Mouse (Mus musculus) layer of hippocampus, adult 2 months (tissue): ENCODE measurements around the gene Herc3. TPM values are rescaled to one million over a fixed set of nuclear protein-coding genes. Genes with fewer than 3 reads are reported as not detected.
A peak's percentile ranks its signal among the peaks of the same experiment; 100 is the strongest.

Experiments used
- DNase-seq, 2 experiments: peaks; one replicate each; pipeline ENCODE4 v3.0.0; 2022; ENCODE audit warnings: low spot score in 2 of 2
- H3K27ac ChIP-seq: fragments of 200-600 bp; 2 replicates; pipeline ENCODE4 v1.8.1; 2022
- H3K4me3 ChIP-seq: fragments of 200-600 bp; 2 replicates; pipeline ENCODE4 v1.8.1; 2022; ENCODE audit warnings: mild to moderate bottlenecking
- CTCF ChIP-seq: fragments of 200-600 bp; conservative IDR thresholded peaks from 2 replicates; pipeline ENCODE4 v1.8.1; 2022; ENCODE audit warnings: antibody characterized with exemption, mild to moderate bottlenecking, moderate library complexity
- total RNA-seq, 2 experiments: library from RNA; stranded (reverse); gene quantifications; 2 replicates each; pipeline ENCODE4 v1.2.3; 2021

Herc3 gene
- total RNA-seq, 2 experiments from 2014 or later, result 245 to 249 TPM

DNA sequence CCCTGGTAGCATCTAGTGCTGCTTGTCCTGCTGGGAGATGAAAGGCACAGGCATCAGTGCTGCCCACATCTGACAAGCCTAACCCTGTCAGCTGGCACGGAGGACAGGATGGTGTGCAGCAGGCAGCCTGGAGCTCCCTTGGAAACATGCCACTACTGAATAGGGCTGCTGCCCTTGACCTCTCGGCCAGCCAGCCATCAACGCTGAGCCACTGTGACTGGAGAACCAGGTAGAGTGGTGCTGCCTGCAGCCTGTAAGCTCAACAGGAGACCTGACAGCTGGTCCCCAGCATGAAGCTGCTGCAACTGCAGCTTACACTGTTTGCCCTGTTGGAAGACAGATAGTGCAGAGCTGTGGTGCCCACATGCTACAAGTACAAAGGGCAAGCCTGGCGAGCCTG is 48.3 kb downstream of the Herc3 start:
- Histone ChIP-seq H3K27ac (peak overlapping the region; percentile 19; the same call in 1 of the 2 replicates), H3K4me3 (no peak overlapping the region)
- DNase-seq, result no peak
- TF ChIP-seq CTCF, result no peak

DNA sequence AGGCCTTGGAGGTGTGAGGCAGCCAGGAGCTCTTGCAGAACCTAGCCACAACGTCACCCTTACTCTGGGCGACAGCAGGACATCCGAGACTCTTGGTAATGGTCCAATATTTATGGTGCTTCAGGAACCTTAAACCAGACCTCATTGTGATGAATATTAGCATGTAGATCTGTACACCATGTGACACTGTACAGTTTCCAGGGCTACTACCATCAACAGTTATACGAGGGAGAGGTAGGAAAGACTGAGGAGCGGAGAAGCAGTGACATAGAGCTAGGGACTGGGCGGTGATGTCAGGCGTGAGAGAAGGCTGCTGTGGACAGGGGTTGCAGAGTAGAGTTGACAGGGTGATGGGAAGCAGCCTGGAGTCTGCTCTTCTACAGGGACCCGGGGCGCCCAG is 48.7 kb downstream of the Herc3 start:
- TF ChIP-seq CTCF, result no peak
- Histone ChIP-seq H3K4me3 (no peak overlapping the region), H3K27ac (no peak overlapping the region)

DNA sequence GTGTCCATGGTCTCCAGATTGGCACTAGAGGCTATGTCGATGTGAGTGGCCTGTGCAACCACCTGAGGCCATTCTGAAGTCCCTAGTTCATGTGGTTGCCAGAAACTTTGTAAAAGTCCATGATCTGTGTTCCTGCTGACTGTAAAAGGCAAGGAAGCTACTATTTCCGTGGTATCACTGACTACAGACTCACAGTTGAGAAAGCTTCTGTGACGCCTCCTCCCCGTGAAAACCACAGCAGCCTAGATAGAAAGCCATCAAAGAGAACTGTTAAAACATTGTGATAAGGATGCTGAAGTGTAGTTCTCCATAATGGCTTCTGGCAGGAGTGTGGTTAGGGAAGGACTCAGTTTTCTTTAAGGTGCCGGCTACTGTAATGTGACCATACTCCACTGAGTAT is 49.6 kb downstream of the Herc3 start:
- no peak for DNase-seq
- no peak overlapping the region for H3K4me3 ChIP-seq
- TF ChIP-seq CTCF, result no peak
- H3K27ac ChIP-seq, result no peak overlapping the region

More for the DNA sequence above, 48.7 kb downstream of the Herc3 start:
- DNase-seq, result no peak

DNA sequence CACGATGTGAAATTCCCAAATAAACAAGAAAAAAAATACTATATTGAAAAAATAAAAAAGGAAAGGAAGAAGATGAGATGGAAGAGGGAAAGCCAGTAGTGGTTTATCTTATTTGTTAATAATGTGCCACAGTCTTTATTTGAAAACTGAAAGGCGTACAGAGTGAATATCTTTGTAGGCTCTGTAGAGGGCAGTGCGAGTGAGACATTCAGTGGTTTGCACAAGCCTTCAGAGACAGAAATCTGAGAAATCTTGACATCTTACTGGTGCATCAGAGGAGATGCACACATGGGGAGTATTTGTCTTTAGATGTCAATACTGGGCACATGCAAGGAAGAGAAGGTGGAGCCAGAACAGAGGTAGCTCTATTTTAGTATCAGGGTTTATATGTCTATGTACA is 50.1 kb downstream of the Herc3 start:
- H3K4me3 ChIP-seq, result no peak overlapping the region
- no peak overlapping the region for H3K27ac ChIP-seq
- TF ChIP-seq CTCF, result peak; percentile 69
- no peak for DNase-seq

DNA sequence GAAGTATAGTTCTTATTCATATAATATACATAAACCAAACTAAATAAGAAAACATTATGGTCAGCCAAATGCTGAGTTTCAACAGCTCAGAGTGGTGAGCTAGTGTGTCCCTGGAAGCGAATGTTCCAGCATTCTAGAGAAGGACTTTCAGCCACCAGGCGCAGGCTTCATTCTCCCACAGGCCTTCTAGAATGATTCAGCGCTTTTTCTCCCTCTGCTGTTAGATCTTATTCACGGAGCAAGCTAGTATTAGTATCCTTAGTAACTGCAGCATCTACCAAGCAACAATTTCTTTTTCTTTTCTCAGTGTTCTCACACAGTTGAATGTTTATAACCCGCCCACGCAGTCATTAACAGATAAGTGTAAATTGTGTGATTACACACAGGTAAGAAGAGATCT is 51.0 kb downstream of the Herc3 start:
- TF ChIP-seq CTCF, result peak; percentile 50
- no peak for DNase-seq
- no peak overlapping the region for H3K4me3 ChIP-seq
- H3K27ac ChIP-seq, result peak overlapping the region; percentile 54

DNA sequence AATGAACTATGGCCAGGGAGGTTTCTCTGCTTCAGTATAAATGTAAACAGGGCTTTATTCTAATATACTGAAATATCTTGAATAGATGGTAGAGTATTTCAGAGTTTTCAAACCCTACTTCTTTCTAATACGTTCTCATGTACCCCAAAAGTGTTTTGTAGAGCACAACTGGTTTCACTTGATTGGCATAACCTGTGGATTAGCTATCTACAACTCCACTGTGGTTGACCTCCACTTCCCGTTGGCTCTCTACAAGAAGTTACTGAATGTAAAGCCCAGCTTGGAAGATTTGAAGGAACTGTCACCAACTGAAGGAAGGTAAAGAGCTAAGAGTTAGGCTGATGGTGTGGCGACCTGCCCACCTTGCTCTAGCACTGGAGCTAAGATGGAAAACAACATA is 58.7 kb downstream of the Herc3 start:
- TF ChIP-seq CTCF, result no peak
- no peak for DNase-seq
- H3K4me3 ChIP-seq, result no peak overlapping the region
- no peak overlapping the region for H3K27ac ChIP-seq

DNA sequence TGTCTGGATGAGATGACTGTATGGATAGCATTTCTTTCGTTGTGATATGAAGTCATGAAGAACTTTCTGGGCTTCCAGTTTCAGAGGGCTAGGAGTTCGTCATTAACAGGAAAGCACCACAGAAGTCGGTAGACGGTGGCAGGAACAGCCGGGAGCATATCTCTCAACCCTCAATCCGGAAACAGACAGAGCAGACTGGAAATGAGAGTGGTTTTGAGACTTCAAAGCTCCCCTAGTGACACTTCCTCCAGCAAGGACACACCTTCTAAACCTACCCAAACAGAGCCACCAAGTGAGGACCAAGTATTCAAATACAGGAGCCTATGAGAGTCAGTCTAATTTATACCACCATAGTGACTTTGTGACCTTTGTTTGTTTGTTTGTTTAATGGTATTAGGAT is 62.0 kb downstream of the Herc3 start:
- Histone ChIP-seq H3K27ac (no peak overlapping the region), H3K4me3 (no peak overlapping the region)
- DNase-seq, result no peak
- TF ChIP-seq CTCF, result no peak

DNA sequence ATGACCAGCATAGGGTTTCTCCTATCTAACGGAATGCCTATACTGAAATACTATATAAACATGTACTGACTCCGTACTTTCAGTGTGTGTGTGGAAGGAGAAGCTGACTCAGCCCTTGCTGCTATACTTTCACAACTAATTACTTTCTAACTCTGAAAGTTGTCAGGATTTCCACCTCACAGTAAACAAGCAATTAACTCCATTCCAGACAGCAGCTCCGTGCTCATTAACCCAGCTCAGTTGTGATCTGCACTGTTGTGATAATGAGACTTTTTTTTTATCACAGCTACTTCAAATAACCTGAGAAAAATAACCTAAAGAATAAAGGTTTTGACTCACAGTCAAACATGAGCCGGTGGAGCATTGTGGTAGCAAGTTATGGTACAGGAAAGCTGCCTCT is 63.7 kb downstream of the Herc3 start:
- Histone ChIP-seq H3K27ac (no peak overlapping the region), H3K4me3 (no peak overlapping the region)
- no peak for DNase-seq
- no peak for TF ChIP-seq CTCF

DNA sequence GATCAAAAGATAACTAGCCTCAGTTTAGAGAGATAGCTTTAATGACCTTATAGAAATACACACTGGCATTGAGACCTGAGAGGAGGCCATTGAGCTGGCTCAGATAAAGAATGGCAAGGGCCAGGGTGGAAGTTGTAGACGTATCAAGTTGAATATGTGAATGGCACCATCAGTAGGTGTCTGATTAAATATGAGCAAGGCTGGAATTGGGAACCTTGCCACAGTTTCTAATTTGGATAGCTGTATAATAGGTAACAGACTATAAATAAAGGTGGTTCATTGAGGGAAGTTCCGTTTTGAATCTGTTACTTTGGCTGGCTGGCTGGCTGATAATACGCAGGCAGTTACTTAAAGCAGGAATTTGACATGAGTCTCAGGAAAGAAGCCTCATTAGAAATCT is 65.4 kb downstream of the Herc3 start:
- no peak for TF ChIP-seq CTCF
- DNase-seq, result no peak
- H3K4me3 ChIP-seq, result no peak overlapping the region
- no peak overlapping the region for H3K27ac ChIP-seq

DNA sequence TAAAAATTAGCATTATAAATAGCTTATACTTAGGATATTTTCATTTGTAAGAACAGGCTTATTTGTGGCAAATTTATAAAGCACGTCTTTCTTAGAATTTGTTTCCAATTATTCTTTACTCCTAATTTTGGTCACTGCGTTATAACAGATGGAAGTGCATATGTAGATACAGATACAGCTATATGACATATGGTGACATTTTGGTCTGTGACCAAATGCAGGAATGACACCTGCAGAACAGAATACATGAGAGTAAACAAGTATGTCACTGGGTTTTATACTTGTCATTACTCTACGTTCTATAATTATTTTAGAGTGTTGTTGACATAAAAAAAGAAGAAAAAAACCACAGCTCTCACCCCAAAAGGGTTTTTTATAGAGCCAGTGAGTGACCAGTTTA is 67.8 kb downstream of the Herc3 start:
- TF ChIP-seq CTCF, result no peak
- H3K27ac ChIP-seq, result 0 out of 2 replicates have a peak overlapping the region, but pooled peaks have one; percentile 32
- no peak overlapping the region for H3K4me3 ChIP-seq
- DNase-seq, result peak in 1 of 2 experiments; percentile 27

DNA sequence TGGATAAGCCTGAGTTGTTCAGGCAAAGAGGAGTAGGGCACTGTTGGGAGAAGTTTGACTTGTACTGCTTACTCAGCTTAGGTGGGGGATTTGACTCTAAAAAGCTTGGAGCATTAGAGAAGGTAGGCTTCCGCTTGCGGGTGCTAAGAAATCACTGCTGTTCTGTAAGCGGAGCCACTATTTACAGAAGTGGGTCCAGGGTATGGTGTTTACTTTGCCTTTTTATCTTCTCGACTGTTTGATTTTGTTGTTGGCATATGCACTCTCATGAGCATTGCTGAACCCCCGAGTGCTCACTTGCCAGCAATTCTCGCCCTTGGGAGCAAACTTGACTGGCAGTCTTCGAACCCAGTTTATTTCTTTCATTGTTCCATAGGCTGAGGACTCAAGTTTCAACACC is 69.3 kb downstream of the Herc3 start:
- TF ChIP-seq CTCF, result no peak
- Histone ChIP-seq H3K27ac (no peak overlapping the region), H3K4me3 (no peak overlapping the region)
- no peak for DNase-seq

DNA sequence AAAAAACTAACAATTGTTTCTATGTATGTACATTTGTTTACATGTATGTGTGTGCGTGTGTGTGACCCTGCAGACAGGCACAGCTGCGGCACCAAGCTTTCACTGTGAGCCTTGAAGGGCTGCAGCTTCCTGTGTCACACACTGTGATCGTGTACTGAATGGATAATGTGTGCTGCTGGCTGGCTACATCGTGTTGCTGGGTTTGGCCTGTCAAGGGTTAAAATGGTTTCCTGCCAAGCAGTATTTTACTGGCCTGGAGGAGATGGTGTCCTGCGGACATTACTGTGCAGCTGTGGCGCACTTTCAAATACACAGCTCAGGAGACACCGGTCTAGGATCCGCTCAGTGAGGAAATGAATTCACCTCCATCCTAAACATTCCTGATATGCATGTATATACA is 71.9 kb downstream of the Herc3 start:
- Histone ChIP-seq H3K27ac (peak overlapping the region; percentile 67), H3K4me3 (peak overlapping the region; percentile 41)
- no peak for TF ChIP-seq CTCF
- DNase-seq, result peak; percentile 51 to 55

DNA sequence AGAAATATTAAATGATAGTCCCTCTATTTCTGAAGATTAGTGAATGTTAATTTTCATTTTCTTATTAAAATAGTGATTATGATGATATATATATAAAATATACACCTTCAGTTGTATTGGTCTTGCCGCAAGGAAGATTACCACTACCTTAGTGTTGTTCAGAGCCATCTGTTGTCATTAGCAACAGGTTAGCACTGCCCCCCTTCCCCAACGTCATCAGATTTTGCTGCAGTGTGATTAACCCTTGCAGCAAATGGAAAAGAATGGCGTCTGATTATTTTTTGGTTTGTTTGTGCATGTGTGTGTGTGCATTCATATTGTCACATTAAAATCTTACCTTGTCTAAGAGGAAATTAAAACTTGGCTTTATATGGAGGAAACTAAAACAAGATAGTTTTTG is 73.3 kb downstream of the Herc3 start:
- peak overlapping the region; percentile 63 for H3K4me3 ChIP-seq
- H3K27ac ChIP-seq, result no peak overlapping the region

DNA sequence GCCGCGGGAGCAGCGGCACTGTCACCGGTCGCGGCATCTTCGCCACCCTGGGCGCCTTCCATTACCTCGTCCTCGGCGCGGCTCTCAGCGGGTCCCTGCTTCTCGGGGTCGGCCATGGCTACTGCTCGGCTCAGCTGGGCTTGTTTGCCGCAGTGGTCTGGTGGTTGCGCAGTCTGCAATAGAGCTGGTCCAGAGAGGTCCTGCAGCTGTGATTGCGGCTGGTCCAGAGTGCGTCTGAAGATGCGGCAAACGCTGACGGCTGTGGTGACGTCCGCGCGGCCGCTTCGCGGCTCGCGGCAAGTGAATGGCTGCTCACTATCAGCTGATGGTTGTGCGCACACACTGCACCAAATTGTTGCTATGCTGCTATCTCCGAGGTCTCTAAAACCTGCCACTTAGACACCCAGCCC is 75.6 kb downstream of the Herc3 start, which contains the start of gene Nap1l5:
Gene Nap1l5 (minus strand): TSS at position 225 of the 410 bp plus-strand sequence.
- TF ChIP-seq CTCF, result no peak
- Histone ChIP-seq H3K27ac (peak within 1 kb of the TSS; percentile 95), H3K4me3 (peak within 1 kb of the TSS; percentile 63)
- DNase-seq, result peak; percentile 71 to 82

More for the DNA sequence above, 73.3 kb downstream of the Herc3 start:
- TF ChIP-seq CTCF, result no peak
- no peak for DNase-seq

DNA sequence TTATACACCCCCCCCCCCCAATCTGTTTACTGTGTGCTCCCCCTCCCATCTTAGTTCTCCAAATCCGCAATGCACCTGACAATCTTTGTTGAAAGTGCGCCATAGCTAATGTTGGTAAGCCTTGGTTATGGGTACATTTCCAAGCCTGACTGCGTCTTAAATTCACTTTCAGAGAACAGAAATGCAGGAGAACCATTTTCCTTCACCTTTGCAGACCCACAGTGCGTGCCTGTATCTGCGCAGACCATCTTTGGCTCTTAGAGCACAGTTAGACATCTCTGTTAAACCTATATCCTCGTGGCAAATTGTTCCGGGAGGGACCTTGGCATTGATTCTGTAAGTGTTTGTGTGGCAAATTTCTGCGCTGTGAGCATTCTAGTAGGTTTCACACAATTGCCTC is 76.1 kb downstream of the Herc3 start:
- TF ChIP-seq CTCF, result no peak

More for the DNA sequence above, 76.1 kb downstream of the Herc3 start:
- DNase-seq, result no peak
- peak overlapping the region; percentile 63 for H3K4me3 ChIP-seq
- H3K27ac ChIP-seq, result peak overlapping the region; percentile 95
